Mouse (Mus musculus) myocyte (in vitro differentiated cells): ENCODE measurements around the gene Rab11fip4. TPM values are rescaled to one million over a fixed set of nuclear protein-coding genes. Genes with fewer than 3 reads are reported as not detected.

ENCODE experiments used
- H3K27me3 ChIP-seq: one replicate; pipeline ENCODE4 v1.6.1; 2011; ENCODE audit not compliant: control insufficient read depth, insufficient read depth, insufficient read length
- H3K36me3 ChIP-seq: one replicate; pipeline ENCODE4 v1.6.1; 2011; ENCODE audit not compliant: control insufficient read depth, insufficient read depth
- H3K4me2 ChIP-seq: one replicate; pipeline ENCODE4 v1.6.1; 2011; ENCODE audit warnings: low read depth, control low read depth
- H3K4me3 ChIP-seq: one replicate; pipeline ENCODE4 v1.5.1; 2011; ENCODE audit warnings: mild to moderate bottlenecking, control low read depth, moderate library complexity
- H3K79me2 ChIP-seq: one replicate; pipeline ENCODE4 v1.6.1; 2011; ENCODE audit not compliant: control insufficient read depth, insufficient read depth
- H3ac ChIP-seq: one replicate; pipeline ENCODE4 v1.6.1; 2011; ENCODE audit not compliant: control insufficient read depth, insufficient read length
- CEBPB ChIP-seq: IDR thresholded peaks from 2 replicates; pipeline ENCODE4 v1.6.1; 2011; ENCODE audit warnings: mild to moderate bottlenecking, moderate library complexity; ENCODE audit not compliant: poor library complexity, insufficient read depth, severe bottlenecking
- E2F4 ChIP-seq: IDR thresholded peaks from one replicate; pipeline ENCODE4 v1.6.1; 2011; ENCODE audit warnings: mild to moderate bottlenecking, control low read depth, moderate library complexity; ENCODE audit not compliant: insufficient read depth
- MAX ChIP-seq: IDR thresholded peaks from one replicate; pipeline ENCODE4 v1.6.1; 2011; ENCODE audit warnings: low read depth, mild to moderate bottlenecking, control low read depth
- MYOD1 ChIP-seq, 3 experiments: IDR thresholded peaks; one replicate each; pipeline ENCODE4 v1.6.1; 2011; ENCODE audit warnings: control low read depth in 2 of 3, low read depth in 2 of 3, mild to moderate bottlenecking in 2 of 3, moderate library complexity in 1 of 3; ENCODE audit not compliant: insufficient read length in 2 of 3, control insufficient read depth in 1 of 3
- MYOG ChIP-seq, 3 experiments: IDR thresholded peaks; one replicate each; pipeline ENCODE4 v1.6.1; 2011; ENCODE audit warnings: control low read depth in 2 of 3, low read depth in 2 of 3, mild to moderate bottlenecking in 2 of 3; ENCODE audit not compliant: insufficient read length in 2 of 3, control insufficient read depth in 1 of 3, insufficient read depth in 1 of 3
- POLR2A ChIP-seq: IDR thresholded peaks from one replicate; pipeline ENCODE4 v1.6.1; 2011; ENCODE audit warnings: low read depth, mild to moderate bottlenecking, control low read depth, moderate library complexity; ENCODE audit not compliant: insufficient read length
- POLR2AphosphoS2 ChIP-seq: IDR thresholded peaks from one replicate; pipeline ENCODE4 v1.6.1; 2011; ENCODE audit warnings: low read depth, control low read depth; ENCODE audit not compliant: insufficient read length
- REST ChIP-seq: IDR thresholded peaks from one replicate; pipeline ENCODE4 v1.6.1; 2011; ENCODE audit warnings: mild to moderate bottlenecking, control low read depth, moderate library complexity; ENCODE audit not compliant: insufficient read depth, insufficient read length
- SRF ChIP-seq: IDR thresholded peaks from one replicate; pipeline ENCODE4 v1.6.1; 2011; ENCODE audit warnings: low read depth; ENCODE audit not compliant: control insufficient read depth, insufficient read length
- TCF12 ChIP-seq: IDR thresholded peaks from one replicate; pipeline ENCODE4 v1.6.1; 2011; ENCODE audit warnings: mild to moderate bottlenecking, control low read depth; ENCODE audit not compliant: poor library complexity, insufficient read depth, severe bottlenecking
- TCF3 ChIP-seq: IDR thresholded peaks from one replicate; pipeline ENCODE4 v1.6.1; 2011; ENCODE audit warnings: low read depth, control low read depth; ENCODE audit not compliant: insufficient read length
- USF1 ChIP-seq: IDR thresholded peaks from one replicate; pipeline ENCODE4 v1.6.1; 2011; ENCODE audit warnings: low read depth, mild to moderate bottlenecking, control low read depth, moderate library complexity
- polyA plus RNA-seq: library from polyadenylated mRNA; unstranded; fragments of >200 nt; fragmentation: generic; extraction: Trizol; gene quantifications from one replicate; pipeline ENCODE4 v1.2.1, GENCODE M21; 2012; ENCODE audit warnings: missing spikeins

The Rab11fip4 gene
- polyA plus RNA-seq, 1 experiment, result 0.04 TPM

GRCm38 (mm10) chr11:79633366-79633765 is 42.4 kb downstream of the Rab11fip4 start:
- H3K27me3 ChIP-seq, result peaks cover 9% of the 10 kb centered on the region
- TF ChIP-seq POLR2A (no peak), CEBPB (no peak), POLR2AphosphoS2 (no peak), MYOD1 (IDR thresholded peaks at IDR 0.05; ENCODE audit: control insufficient read depth in 1 of 3, insufficient read length in 2 of 3, low read depth in 2 of 3) (no peak), SRF (no peak), TCF12 (no peak), MYOG (IDR thresholded peaks at IDR 0.05; ENCODE audit: control insufficient read depth in 1 of 3, insufficient read depth in 1 of 3, insufficient read length in 2 of 3, low read depth in 2 of 3) (no peak), TCF3 (no peak), MAX (no peak), USF1 (no peak), E2F4 (no peak), REST (no peak)
- no peaks in the 10 kb centered on the region for H3K36me3 ChIP-seq
- no peak overlapping the region for H3ac ChIP-seq
- H3K79me2 ChIP-seq, result no peaks in the 10 kb centered on the region
- H3K4me3 ChIP-seq, result no peak overlapping the region
- H3K4me2 ChIP-seq, result no peak overlapping the region

- Histone ChIP-seq H3K79me2 (no peaks in the 10 kb centered on the region), H3K4me2 (no peak overlapping the region)
- TF ChIP-seq TCF3, result no peak
- TF ChIP-seq MAX, result no peak
- TF ChIP-seq USF1, result no peak
- TF ChIP-seq TCF12, result no peak
- no peak for TF ChIP-seq CEBPB
- no peak for TF ChIP-seq POLR2AphosphoS2
- TF ChIP-seq REST, result no peak
- TF ChIP-seq MYOG (IDR thresholded peaks at IDR 0.05; ENCODE audit: control insufficient read depth in 1 of 3, insufficient read depth in 1 of 3, insufficient read length in 2 of 3, low read depth in 2 of 3), result no peak
- TF ChIP-seq SRF, result no peak
- TF ChIP-seq POLR2A, result no peak
- no peak for TF ChIP-seq E2F4
- no peak for TF ChIP-seq MYOD1 (IDR thresholded peaks at IDR 0.05; ENCODE audit: control insufficient read depth in 1 of 3, insufficient read length in 2 of 3, low read depth in 2 of 3)
Measured at GRCm38 (mm10) chr11:79635661-79636449, 44.8 kb downstream of the Rab11fip4 start.

GRCm38 (mm10) chr11:79636481-79636880 is 45.5 kb downstream of the Rab11fip4 start:
- Histone ChIP-seq H3K79me2 (no peaks in the 10 kb centered on the region), H3K4me3 (no peak overlapping the region), H3K27me3 (no peaks in the 10 kb centered on the region), H3K4me2 (no peak overlapping the region), H3ac (no peak overlapping the region), H3K36me3 (no peaks in the 10 kb centered on the region)
- TF ChIP-seq MYOG (IDR thresholded peaks at IDR 0.05; ENCODE audit: control insufficient read depth in 1 of 3, insufficient read depth in 1 of 3, insufficient read length in 2 of 3, low read depth in 2 of 3) (no peak), USF1 (no peak), TCF3 (no peak), SRF (no peak), E2F4 (no peak), MAX (no peak), POLR2A (no peak), TCF12 (no peak), POLR2AphosphoS2 (no peak), REST (no peak), MYOD1 (IDR thresholded peaks at IDR 0.05; ENCODE audit: control insufficient read depth in 1 of 3, insufficient read length in 2 of 3, low read depth in 2 of 3) (no peak), CEBPB (no peak)

More at GRCm38 (mm10) chr11:79635661-79636449, 44.8 kb downstream of the Rab11fip4 start:
- Histone ChIP-seq H3ac (no peak overlapping the region), H3K4me3 (no peak overlapping the region), H3K27me3 (no peaks in the 10 kb centered on the region), H3K36me3 (no peaks in the 10 kb centered on the region)

DNA sequence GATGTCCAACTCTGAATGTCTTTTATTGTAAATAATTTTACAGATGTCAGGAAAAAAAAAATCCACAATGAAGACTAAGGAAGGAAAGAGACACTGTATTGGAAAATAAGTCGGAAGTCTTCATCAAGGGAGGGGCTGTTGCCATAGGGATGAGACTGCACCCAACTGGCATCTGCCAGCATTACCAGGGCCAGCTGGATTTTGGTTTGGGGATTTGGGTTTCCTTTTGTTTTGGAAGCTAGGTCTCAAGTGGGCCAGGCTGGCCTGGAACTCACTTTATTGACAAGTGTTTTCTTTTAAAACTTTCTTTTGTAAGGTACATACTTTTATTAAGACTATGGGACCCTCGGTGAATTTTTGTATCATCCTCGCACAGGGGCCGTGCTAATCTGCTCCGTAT is 47.7 kb downstream of the Rab11fip4 start:
- TF ChIP-seq E2F4 (no peak), SRF (no peak), POLR2AphosphoS2 (no peak), TCF3 (no peak), MYOG (IDR thresholded peaks at IDR 0.05; ENCODE audit: control insufficient read depth in 1 of 3, insufficient read depth in 1 of 3, insufficient read length in 2 of 3, low read depth in 2 of 3) (no peak), TCF12 (no peak), MYOD1 (IDR thresholded peaks at IDR 0.05; ENCODE audit: control insufficient read depth in 1 of 3, insufficient read length in 2 of 3, low read depth in 2 of 3) (no peak), USF1 (no peak), POLR2A (no peak), CEBPB (no peak), MAX (no peak), REST (no peak)
- Histone ChIP-seq H3ac (no peak overlapping the region), H3K4me3 (no peak overlapping the region), H3K36me3 (no peaks in the 10 kb centered on the region), H3K4me2 (no peak overlapping the region), H3K79me2 (no peaks in the 10 kb centered on the region), H3K27me3 (no peaks in the 10 kb centered on the region)
